Mouse (Mus musculus) neutrophil, adult 83 days (primary cell): ENCODE data around the gene 4933400A11Rik. TPM values are rescaled to one million over a fixed set of nuclear protein-coding genes. Genes with fewer than 3 reads are reported as not detected.

Source experiments
- total RNA-seq, 2 experiments: library from RNA; stranded (reverse); gene quantifications; one replicate each; pipeline ENCODE4 v1.2.4; 2023

4933400A11Rik gene
- not detected for total RNA-seq

GRCm38 (mm10) chrX:169779535-169779934 is at the start of gene 4933400A11Rik:
Gene 4933400A11Rik, minus strand, starts transcription at chrX:169779635.

Other genes with a start within 250 kb of the 4933400A11Rik start
- 10 to 100 TPM in 1 of 2 experiments, 1 to 10 TPM in 1; 10.0 to 20.3 TPM for gene Mid1, start 94.4 kb downstream of the 4933400A11Rik start, total RNA-seq
- gene Gm21887, start 230.0 kb upstream of the 4933400A11Rik start, total RNA-seq = 100 to 1,000 TPM; 203 to 235 TPM